Mouse (Mus musculus): ENCODE measurements around the gene Zfyve9.

Gene Zfyve9

GRCm38 (mm10) chr4:108721245-108721784, 59.3 kb downstream of the Zfyve9 start:
- in situ Hi-C loops (cut with MboI, MseI) = no loop called here

DNA sequence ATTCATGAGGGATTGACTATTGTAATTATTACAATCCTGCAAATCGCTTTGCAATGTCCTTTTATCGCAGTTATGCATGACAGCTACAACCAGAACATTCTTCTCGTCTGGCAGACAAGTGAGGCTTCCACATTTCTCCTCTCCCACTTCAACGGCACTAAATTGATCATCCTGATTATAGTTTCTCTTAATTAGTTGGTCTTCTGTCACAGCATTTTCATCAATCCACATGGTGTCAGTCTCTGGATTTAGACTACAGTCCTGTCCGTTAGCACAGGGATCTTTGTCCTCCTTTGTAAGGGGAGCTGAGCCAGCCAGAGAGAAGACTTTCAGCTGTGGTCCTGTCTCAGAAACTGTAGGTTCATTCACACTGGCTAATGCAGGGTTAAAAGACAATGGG, 61.2 kb downstream of the Zfyve9 start, which contains the start of gene 3110021N24Rik:
TSS of gene 3110021N24Rik (plus strand) at position 301 of the 400 bp plus-strand sequence.
- in situ Hi-C loops (cut with MboI, MseI) = no loop called here

DNA sequence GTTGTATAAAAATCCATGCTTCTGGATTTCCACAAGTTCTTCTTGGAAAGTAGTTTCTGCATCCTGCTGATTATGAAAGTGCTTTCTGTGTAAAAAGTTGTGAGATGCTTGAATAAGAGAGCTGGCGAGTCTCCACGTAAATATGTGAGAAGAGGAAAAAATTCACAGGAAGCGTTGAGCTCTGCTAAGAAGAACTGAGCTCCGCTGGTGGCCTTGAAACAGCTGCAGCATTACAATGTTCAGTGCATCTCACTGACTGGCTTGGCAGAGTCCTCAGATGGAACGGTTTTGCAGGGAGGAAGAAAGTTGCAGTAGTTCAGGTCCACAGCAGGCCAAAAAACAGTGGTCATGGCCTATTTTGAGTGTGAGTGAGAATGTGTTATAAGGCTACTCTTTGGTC, 72.4 kb downstream of the Zfyve9 start:
- in situ Hi-C loops (cut with MboI, MseI) = no loop called here

DNA sequence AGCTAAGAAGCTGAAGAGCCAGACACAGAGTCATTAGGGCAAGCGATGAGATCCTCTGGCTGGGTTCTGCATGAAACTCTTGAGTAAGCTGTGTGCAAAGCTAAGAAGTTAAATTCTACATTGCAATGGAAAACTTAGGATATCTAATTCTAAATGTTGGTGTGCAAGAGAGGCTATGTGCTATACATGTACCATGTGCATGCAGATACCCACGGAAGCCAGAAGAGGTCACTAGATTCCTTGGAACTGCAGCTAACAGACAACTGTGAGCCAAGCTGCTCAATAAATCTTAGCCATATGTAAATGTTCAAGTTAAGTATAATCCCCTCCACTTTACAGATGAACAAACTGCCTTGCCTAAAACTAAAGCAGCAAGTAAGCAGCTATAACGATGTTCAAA, 83.7 kb downstream of the Zfyve9 start:
- in situ Hi-C loops (cut with MboI, MseI) = loop anchor here (10.0 to 25.0 kb wide), 2 partner anchors 278 to 465 kb away; no protein-coding TSS in a partner anchor

- in situ Hi-C loops (cut with MboI, MseI) = loop anchor here (10.0 to 25.0 kb wide), 2 partner anchors 283 to 471 kb away; no protein-coding TSS in a partner anchor
These were observed 89.1 kb downstream of the Zfyve9 start for GRCm38 (mm10) chr4:108691469-108691868.

- in situ Hi-C loops (cut with MboI, MseI) = loop anchor here (10.0 to 25.0 kb wide), 2 partner anchors 284 to 472 kb away; no protein-coding TSS in a partner anchor
These were observed 90.1 kb downstream of the Zfyve9 start for GRCm38 (mm10) chr4:108690479-108690878.

DNA sequence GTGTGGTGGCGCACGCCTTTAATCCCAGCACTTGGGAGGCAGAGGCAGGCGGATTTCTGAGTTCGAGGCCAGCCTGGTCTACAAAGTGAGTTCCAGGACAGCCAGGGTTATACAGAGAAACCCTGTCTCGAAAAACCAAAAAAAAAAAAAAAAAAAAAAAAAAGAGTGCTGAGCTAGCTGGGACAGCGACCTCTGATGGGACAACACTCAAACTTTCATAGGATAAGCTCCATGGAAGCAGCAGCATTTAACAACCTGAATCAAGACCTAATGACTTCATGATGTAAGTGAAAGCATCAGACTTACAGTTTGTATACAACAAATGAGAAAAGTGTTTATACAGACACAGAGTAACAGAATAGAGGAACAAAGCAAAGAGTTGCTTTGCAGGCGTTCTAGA, 93.5 kb downstream of the Zfyve9 start:
- in situ Hi-C loops (cut with MboI, MseI) = loop anchor here (10.0 to 25.0 kb wide), 2 partner anchors 475 to 1922 kb away; no protein-coding TSS in a partner anchor

GRCm38 (mm10) chr4:108686156-108686555, 94.4 kb downstream of the Zfyve9 start:
- in situ Hi-C loops (cut with MboI, MseI) = loop anchor here (10.0 to 25.0 kb wide), 2 partner anchors 476 to 1921 kb away; no protein-coding TSS in a partner anchor

- in situ Hi-C loops (cut with MboI, MseI) = no loop called here
These were observed 116.2 kb downstream of the Zfyve9 start for GRCm38 (mm10) chr4:108664407-108664806.

- in situ Hi-C loops (cut with MboI, MseI) = loop anchor here (10.0 kb wide), 1 partner anchor 1764 kb away; no protein-coding TSS in a partner anchor
These were observed 141.8 kb downstream of the Zfyve9 start for GRCm38 (mm10) chr4:108638752-108639151.

GRCm38 (mm10) chr4:108637721-108638120, 142.9 kb downstream of the Zfyve9 start:
- in situ Hi-C loops (cut with MboI, MseI) = loop anchor here (10.0 kb wide), 1 partner anchor 1763 kb away; no protein-coding TSS in a partner anchor

DNA sequence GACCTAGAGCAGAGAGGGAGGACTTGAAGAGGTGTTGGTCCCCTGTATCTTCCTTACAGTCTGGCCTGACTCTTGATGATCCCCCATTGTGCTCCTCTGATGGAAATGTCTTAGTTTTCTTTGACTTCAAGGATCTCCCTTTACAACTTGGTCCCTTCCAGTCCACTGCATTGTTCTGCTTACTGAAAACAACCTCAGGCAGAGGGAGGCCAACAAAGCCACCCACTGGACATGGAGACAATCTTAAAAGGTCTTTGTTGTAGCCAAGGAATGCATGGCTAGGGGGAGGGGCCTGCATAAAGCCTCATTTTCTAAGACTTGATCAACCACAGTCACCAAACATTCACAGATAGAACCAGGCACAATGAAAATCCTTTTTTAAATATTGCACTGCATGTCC, 145.5 kb downstream of the Zfyve9 start:
- in situ Hi-C loops (cut with MboI, MseI) = loop anchor here (10.0 kb wide), 1 partner anchor 1760 kb away; no protein-coding TSS in a partner anchor

DNA sequence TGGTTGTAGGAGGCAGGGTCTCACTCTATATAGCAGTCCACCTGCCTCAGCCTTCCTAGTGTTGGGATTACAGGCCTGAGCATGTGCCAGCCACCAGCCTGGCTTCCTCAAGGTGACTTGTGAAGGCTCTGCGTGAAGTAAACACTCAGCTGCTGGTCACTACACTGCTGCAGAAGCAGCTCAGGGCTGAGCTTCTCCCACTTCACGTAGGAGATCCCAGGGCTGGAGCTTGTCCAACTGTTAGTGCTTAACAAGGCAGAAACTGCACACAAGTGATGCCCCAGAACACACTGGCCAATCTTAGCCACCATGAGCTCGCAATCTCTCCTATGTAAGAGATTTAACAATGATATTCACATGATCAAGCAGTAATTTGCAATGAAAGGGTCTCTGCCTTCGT, 145.9 kb downstream of the Zfyve9 start:
- in situ Hi-C loops (cut with MboI, MseI) = loop anchor here (10.0 kb wide), 1 partner anchor 1760 kb away; no protein-coding TSS in a partner anchor

DNA sequence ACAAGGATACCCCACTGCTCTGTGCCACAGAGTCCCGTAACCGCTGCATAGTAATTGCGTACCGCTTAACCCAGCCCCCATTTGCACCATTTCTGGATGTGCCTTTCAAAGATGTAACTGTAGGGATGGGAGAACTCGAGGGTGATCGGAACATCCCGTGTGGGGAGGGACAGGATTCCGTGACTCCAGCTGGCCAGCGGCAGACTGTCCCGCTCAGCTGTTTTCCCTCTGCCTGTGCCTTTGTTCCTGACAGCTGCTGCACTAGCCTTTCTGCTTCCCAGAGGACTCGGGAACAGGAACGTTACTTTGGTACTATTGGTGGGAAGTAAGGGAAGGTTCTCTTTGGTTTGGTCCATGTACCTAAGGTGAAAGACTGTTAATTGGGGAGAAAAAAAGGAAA, 146.9 kb downstream of the Zfyve9 start:
- in situ Hi-C loops (cut with MboI, MseI) = loop anchor here (10.0 kb wide), 1 partner anchor 1759 kb away; no protein-coding TSS in a partner anchor

DNA sequence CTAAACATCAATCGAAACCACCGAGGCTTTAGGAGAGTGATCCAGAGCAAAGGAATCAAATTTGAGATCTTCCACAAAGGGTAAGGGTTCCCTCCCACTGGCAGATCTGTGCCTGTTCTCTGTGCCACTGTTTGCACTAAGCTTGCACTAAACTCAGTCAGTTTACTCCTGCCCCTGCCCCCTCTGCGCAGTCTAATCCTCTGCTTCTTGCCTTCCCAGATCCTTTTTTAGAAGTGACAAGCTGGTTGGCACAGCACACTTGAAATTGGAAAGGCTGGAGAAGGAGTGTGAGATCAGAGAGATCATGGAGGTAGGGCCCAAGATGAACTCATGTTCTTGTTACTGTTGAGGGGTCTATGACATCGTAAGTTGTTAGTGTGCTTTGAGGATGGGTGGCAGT, 149.0 kb downstream of the Zfyve9 start:
- in situ Hi-C loops (cut with MboI, MseI) = loop anchor here (10.0 kb wide), 1 partner anchor 1757 kb away; no protein-coding TSS in a partner anchor

- in situ Hi-C loops (cut with MboI, MseI) = loop anchor here (10.0 kb wide), 1 partner anchor 1755 kb away; no protein-coding TSS in a partner anchor
These were observed 150.5 kb downstream of the Zfyve9 start for GRCm38 (mm10) chr4:108630096-108630495.

- in situ Hi-C loops (cut with MboI, MseI) = no loop called here
These were observed 151.2 kb downstream of the Zfyve9 start for GRCm38 (mm10) chr4:108629363-108629880.

- in situ Hi-C loops (cut with MboI, MseI) = no loop called here
These were observed 153.5 kb downstream of the Zfyve9 start for GRCm38 (mm10) chr4:108627066-108627465.

DNA sequence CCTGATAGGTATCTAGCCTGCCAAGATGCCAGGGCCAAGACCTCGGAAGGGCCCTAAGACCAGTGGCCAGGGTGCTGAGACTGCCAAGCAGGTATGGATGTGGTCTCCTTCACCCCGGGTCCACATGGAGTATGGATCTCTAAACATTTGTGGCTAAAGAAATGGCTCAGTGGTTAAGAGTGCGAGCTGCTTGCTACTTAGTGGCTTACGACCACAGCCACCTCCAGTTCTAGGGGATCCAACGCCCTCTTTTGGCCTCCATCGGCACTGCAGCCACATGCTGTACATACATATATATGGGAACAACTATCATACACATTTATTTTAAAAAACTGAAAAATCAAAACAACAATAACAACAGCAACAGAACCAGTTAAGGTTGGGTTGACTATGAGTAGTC, 159.1 kb downstream of the Zfyve9 start:
- in situ Hi-C loops (cut with MboI, MseI) = no loop called here

GRCm38 (mm10) chr4:108620536-108620935, 160.1 kb downstream of the Zfyve9 start:
- in situ Hi-C loops (cut with MboI, MseI) = no loop called here

DNA sequence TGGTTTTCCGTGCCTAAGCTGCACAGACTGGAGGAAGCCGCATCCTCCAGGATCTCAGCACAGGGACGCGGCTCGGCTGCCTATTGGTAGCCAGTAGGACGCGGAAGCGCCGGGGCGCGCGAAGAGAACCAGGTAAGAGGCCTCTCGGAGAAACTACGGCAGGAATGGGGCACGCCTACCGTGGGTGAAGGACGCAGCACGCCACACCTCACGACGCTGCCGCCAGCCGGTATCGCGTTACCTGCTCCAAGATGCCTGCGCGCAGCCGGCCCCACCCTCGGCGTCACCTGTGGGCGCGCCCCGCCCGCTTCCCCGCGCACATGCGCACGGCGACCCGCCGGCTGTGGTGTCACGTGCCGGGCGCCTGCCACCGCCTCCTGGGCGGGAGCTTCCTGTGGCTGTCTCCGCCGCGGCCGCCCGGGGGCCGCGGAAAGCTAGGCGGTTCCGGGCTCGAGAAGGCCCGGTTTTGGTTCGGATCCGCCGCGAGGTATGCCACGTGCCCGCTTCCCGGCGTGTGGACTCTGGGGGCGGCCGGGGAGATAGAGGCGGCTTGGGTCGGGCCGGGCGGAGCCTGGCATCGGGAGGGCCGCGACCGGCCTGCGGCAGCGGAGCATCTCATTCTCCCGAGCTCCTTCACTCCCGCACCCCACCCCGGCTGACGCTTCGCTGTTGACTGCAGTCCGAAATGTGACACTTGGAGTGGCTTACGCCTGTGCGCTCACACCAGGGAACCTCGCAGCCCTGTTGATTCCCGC, 160.8 kb downstream of the Zfyve9 start, which contains the start of gene Cc2d1b:
TSS of gene Cc2d1b (plus strand) at position 354 of the 755 bp plus-strand sequence.
- in situ Hi-C loops (cut with MboI, MseI) = no loop called here

GRCm38 (mm10) chr4:108619165-108619564, 161.4 kb downstream of the Zfyve9 start:
- in situ Hi-C loops (cut with MboI, MseI) = no loop called here

All from T-helper 1 cell (primary cell).